Mouse (Mus musculus): ENCODE measurements at regions not wholly inside any gene's neighbourhood (a gene's known extent, or its start where the extent isn't known, plus 50 kb on each side); places are given as distances from the start of the nearest gene placed in this dataset.

DNA sequence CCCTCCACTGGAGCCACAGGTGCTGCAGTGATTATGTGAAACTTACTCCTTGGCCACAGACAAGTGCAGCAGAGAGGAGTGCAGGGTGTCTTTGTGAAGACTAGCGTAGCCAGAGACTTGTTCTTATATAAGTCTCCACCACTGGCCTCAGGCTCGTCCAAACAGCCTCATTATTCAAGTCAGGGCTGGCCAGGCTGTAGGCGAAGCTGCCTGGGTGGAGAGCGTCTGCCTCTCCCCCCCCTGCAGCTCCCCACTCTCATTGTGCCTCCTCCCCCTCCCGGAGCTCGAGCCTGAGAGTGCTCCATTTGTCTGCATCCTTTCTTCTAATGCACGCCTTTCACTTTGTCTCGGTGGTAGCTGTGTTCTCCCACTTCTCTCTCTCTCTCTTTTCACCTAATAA is 279.1 kb downstream of the Rngtt start:
- H3K4me1 ChIP-seq (ENCODE audit: control insufficient read depth, insufficient read depth, insufficient read length), result no peaks in the 10 kb centered on the region
- 66% methylated on average over 8 of the region's 8 CpGs for WGBS
- H3K27ac ChIP-seq (ENCODE audit: insufficient read depth, low read length), result no peak overlapping the region
- no peaks in the 10 kb centered on the region for H3K27me3 ChIP-seq (ENCODE audit: control insufficient read depth, insufficient read depth, low read length)
- TF ChIP-seq POLR2A (IDR thresholded peaks at IDR 0.05; ENCODE audit: low read depth, low read length), result no peak
- no peak for TF ChIP-seq CTCF (IDR thresholded peaks at IDR 0.05; ENCODE audit: extremely low read depth, insufficient read depth, insufficient read length, insufficient replicate concordance)
- H3K36me3 ChIP-seq (ENCODE audit: control insufficient read depth, insufficient read depth, low read length), result no peaks in the 10 kb centered on the region
- H3K4me3 ChIP-seq (ENCODE audit: extremely low read depth, insufficient read depth, insufficient read length), result no peak overlapping the region
- DNase-seq (ENCODE audit: low read depth in 1 of 2, low spot score in 2 of 2), result no peak

DNA sequence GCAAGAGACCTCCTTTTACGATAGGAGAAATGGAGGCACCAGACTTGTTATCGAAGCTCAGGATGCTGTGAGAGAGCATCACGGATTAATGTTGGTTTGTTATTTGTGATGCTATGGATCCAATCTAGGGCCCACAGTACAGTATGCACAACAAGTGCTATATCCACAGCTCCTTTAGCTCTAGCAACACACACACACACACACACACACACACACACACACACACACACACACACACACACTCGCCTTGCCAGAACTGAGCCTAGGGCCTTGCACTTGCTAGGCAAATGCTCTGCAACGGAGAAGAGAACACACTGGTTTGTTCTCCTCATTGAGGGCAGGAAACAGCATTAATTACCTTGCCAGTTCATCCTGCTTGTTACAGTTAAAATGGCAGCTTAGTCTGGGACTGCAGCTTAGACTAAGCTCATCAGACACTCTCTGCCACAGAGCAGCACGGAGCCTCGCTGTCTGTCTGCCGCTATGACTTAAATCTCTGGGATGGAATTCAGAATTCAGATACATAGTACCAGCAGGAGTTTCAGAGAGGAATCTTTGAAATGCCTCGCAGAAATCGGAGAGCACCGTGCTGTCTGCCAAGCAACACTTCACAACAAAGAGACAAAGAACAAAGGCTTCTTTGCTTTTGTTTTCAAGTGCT is 285.0 kb downstream of the Rngtt start:
- no peak for DNase-seq (ENCODE audit: low read depth in 1 of 2, low spot score in 2 of 2)
- Histone ChIP-seq H3K4me1 (ENCODE audit: control insufficient read depth, insufficient read depth, insufficient read length) (no peaks in the 10 kb centered on the region), H3K4me3 (ENCODE audit: extremely low read depth, insufficient read depth, insufficient read length) (no peak overlapping the region), H3K27me3 (ENCODE audit: control insufficient read depth, insufficient read depth, low read length) (no peaks in the 10 kb centered on the region), H3K27ac (ENCODE audit: insufficient read depth, low read length) (no peak overlapping the region), H3K36me3 (ENCODE audit: control insufficient read depth, insufficient read depth, low read length) (no peaks in the 10 kb centered on the region)
- TF ChIP-seq CTCF (IDR thresholded peaks at IDR 0.05; ENCODE audit: extremely low read depth, insufficient read depth, insufficient read length, insufficient replicate concordance) (no peak), POLR2A (IDR thresholded peaks at IDR 0.05; ENCODE audit: low read depth, low read length) (no peak)
- WGBS, result 77% methylated on average over 11 of the region's 11 CpGs

DNA sequence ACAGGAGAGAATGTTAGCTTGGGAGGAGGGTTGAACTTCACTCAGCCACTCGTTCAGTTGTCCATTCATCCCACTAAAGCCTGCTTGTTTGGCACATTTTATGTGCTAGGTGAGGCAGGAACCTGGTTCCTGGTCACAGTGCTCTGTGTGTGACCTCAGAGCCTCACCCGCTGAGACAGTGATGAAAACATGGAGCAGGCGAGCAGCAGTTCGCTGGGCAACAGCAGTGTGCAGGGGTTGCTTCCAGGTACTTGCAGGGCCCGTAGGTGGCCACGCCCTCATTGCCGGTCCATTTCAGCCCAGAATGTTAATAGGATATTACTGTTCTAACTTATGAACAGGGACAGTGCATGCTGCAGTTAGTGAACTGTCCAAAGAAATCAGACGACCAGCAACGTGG is 285.7 kb downstream of the Rngtt start:
- no peaks in the 10 kb centered on the region for H3K36me3 ChIP-seq (ENCODE audit: control insufficient read depth, insufficient read depth, low read length)
- TF ChIP-seq POLR2A (IDR thresholded peaks at IDR 0.05; ENCODE audit: low read depth, low read length), result no peak
- TF ChIP-seq CTCF (IDR thresholded peaks at IDR 0.05; ENCODE audit: extremely low read depth, insufficient read depth, insufficient read length, insufficient replicate concordance), result no peak

DNA sequence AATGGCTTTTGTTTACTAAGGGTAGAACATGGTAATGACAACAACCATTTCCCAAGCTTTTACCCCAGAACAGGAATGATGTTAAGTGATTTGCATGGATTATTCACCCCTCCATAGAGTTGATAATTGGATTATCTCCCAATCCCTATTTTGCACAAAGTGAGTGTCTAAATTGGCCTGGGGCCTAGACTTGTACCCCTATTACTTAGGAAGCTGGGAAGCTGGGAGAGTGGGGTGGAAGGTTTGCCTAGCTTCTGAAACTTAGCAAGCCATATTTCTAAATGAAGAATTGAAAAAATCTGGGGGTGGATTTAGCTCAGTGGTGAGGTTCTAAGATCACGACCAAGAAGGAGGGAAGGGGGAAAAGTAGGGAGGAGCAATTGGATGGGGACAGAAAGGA is 289.9 kb downstream of the Rngtt start:
- TF ChIP-seq CTCF (IDR thresholded peaks at IDR 0.05; ENCODE audit: extremely low read depth, insufficient read depth, insufficient read length, insufficient replicate concordance), result no peak
- no peak for TF ChIP-seq POLR2A (IDR thresholded peaks at IDR 0.05; ENCODE audit: low read depth, low read length)
- Histone ChIP-seq H3K4me1 (ENCODE audit: control insufficient read depth, insufficient read depth, insufficient read length) (no peaks in the 10 kb centered on the region), H3K27me3 (ENCODE audit: control insufficient read depth, insufficient read depth, low read length) (no peaks in the 10 kb centered on the region), H3K27ac (ENCODE audit: insufficient read depth, low read length) (no peak overlapping the region), H3K36me3 (ENCODE audit: control insufficient read depth, insufficient read depth, low read length) (no peaks in the 10 kb centered on the region), H3K4me3 (ENCODE audit: extremely low read depth, insufficient read depth, insufficient read length) (no peak overlapping the region)
- DNase-seq (ENCODE audit: low read depth in 1 of 2, low spot score in 2 of 2), result no peak
- WGBS, result 82% methylated on average over 1 of the region's 1 CpGs

More for the DNA sequence above, 285.7 kb downstream of the Rngtt start:
- Histone ChIP-seq H3K4me1 (ENCODE audit: control insufficient read depth, insufficient read depth, insufficient read length) (no peaks in the 10 kb centered on the region), H3K27me3 (ENCODE audit: control insufficient read depth, insufficient read depth, low read length) (no peaks in the 10 kb centered on the region), H3K4me3 (ENCODE audit: extremely low read depth, insufficient read depth, insufficient read length) (no peak overlapping the region), H3K27ac (ENCODE audit: insufficient read depth, low read length) (no peak overlapping the region)
- DNase-seq (ENCODE audit: low read depth in 1 of 2, low spot score in 2 of 2), result no peak
- WGBS, result 88% methylated on average over 9 of the region's 9 CpGs

DNA sequence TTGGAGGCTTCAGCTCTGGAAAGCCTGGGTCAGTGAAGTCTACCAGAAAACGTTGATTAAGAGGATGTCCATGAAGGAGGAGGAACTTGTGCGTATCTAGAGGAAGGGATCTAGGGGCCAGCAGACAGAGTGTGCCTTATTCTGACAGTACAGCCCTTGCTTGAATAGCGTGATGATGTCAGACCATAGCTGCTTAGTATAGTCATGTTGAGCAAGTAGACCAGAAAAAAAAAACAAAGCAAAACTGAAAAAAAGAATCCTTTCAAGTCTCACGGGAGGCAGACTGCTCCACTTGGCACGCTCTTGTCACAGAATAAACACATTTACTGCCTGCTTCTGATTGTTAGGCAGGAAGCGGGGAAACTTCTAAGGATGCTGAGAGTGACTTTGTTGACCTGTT is 290.7 kb downstream of the Rngtt start:
- H3K4me1 ChIP-seq (ENCODE audit: control insufficient read depth, insufficient read depth, insufficient read length), result no peaks in the 10 kb centered on the region
- no peaks in the 10 kb centered on the region for H3K36me3 ChIP-seq (ENCODE audit: control insufficient read depth, insufficient read depth, low read length)
- no peaks in the 10 kb centered on the region for H3K27me3 ChIP-seq (ENCODE audit: control insufficient read depth, insufficient read depth, low read length)
- DNase-seq (ENCODE audit: low read depth in 1 of 2, low spot score in 2 of 2), result no peak
- H3K4me3 ChIP-seq (ENCODE audit: extremely low read depth, insufficient read depth, insufficient read length), result no peak overlapping the region
- no peak for TF ChIP-seq POLR2A (IDR thresholded peaks at IDR 0.05; ENCODE audit: low read depth, low read length)
- TF ChIP-seq CTCF (IDR thresholded peaks at IDR 0.05; ENCODE audit: extremely low read depth, insufficient read depth, insufficient read length, insufficient replicate concordance), result no peak
- whole genome bisulfite sequencing, result 67% methylated on average over 6 of the region's 6 CpGs
- no peak overlapping the region for H3K27ac ChIP-seq (ENCODE audit: insufficient read depth, low read length)

DNA sequence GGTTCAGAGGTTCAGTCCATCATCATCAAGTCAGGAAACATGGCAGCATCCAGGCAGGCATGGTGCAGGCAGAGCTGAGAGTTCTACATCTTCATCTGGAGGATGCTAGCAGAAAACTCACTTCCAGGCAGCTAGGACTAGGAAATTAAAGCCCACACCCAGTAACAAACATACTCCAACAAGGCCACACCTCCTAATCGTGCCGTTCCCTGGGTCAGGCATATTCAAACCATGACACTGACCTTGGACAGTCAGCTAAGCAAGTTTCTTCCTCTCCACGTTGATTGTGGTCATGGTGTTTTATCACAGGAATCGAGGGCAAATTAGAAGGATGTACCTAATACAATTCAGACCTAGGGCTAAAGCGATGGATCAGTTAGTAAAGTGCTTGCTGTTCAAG is 294.5 kb downstream of the Rngtt start:
- 95% methylated on average over 5 of the region's 5 CpGs for WGBS
- Histone ChIP-seq H3K27me3 (ENCODE audit: control insufficient read depth, insufficient read depth, low read length) (no peaks in the 10 kb centered on the region), H3K27ac (ENCODE audit: insufficient read depth, low read length) (no peak overlapping the region), H3K4me3 (ENCODE audit: extremely low read depth, insufficient read depth, insufficient read length) (no peak overlapping the region), H3K36me3 (ENCODE audit: control insufficient read depth, insufficient read depth, low read length) (no peaks in the 10 kb centered on the region), H3K4me1 (ENCODE audit: control insufficient read depth, insufficient read depth, insufficient read length) (no peaks in the 10 kb centered on the region)
- no peak for DNase-seq (ENCODE audit: low read depth in 1 of 2, low spot score in 2 of 2)
- no peak for TF ChIP-seq POLR2A (IDR thresholded peaks at IDR 0.05; ENCODE audit: low read depth, low read length)
- no peak for TF ChIP-seq CTCF (IDR thresholded peaks at IDR 0.05; ENCODE audit: extremely low read depth, insufficient read depth, insufficient read length, insufficient replicate concordance)

DNA sequence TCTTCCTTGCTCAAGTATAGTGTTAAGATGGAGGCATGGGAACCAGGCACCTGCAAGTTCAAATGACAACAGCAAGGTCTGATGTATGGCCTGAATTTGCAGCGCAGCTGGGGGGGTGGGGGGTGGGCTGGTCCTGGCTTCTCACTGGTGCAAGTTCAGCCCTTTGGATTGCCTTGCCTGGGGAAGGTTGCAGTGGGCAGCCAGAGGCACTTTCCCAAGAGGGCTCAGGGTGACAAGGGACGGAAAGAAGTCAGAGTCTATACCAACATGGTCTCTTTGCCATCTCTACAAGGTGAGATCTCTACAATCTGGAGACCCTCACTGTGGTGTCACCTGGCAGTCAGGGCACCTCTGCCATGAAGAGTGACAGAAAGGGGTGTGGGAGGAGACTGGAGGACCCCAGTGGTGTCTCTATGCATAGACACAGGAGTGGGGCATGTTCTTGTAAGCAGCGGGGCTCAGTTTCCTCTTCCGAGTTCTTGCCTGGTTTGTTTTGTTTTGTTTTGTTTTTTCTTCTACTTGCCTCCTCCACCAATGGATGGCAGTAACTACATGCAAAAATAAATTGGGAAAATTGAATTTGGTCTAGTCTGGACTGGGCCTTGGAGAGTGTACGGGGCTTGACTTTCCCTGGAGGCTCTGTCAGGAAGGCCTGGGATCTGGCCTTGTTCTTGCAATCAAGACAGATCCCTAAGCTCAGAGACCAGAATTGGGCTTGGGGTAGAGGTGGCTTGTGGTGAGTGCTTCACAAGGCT is 284.4 kb upstream of the Cnr1 start:
- no peak overlapping the region for H3K4me3 ChIP-seq (ENCODE audit: extremely low read depth, insufficient read depth, insufficient read length)
- WGBS, result 91% methylated on average over 5 of the region's 5 CpGs
- H3K27ac ChIP-seq (ENCODE audit: insufficient read depth, low read length), result no peak overlapping the region
- H3K4me1 ChIP-seq (ENCODE audit: control insufficient read depth, insufficient read depth, insufficient read length), result no peaks in the 10 kb centered on the region
- DNase-seq (ENCODE audit: low read depth in 1 of 2, low spot score in 2 of 2), result no peak
- H3K27me3 ChIP-seq (ENCODE audit: control insufficient read depth, insufficient read depth, low read length), result no peaks in the 10 kb centered on the region
- no peak for TF ChIP-seq CTCF (IDR thresholded peaks at IDR 0.05; ENCODE audit: extremely low read depth, insufficient read depth, insufficient read length, insufficient replicate concordance)
- TF ChIP-seq POLR2A (IDR thresholded peaks at IDR 0.05; ENCODE audit: low read depth, low read length), result no peak
- H3K36me3 ChIP-seq (ENCODE audit: control insufficient read depth, insufficient read depth, low read length), result no peaks in the 10 kb centered on the region

Measured in spleen, adult 2 months (tissue).